Mouse (Mus musculus) heart, embryonic 13.5 days (tissue): ENCODE data around the gene Syna. TPM values are rescaled to one million over a fixed set of nuclear protein-coding genes. Genes with fewer than 3 reads are reported as not detected.

Source experiments
- microRNA-seq: library from miRNA; unstranded; fragments of <30 nt; microRNA quantifications from one replicate; pipeline ENCODE4, GENCODE M21; 2016
- polyA plus RNA-seq: library from polyadenylated mRNA; unstranded; fragments of >200 nt; fragmentation: Nextera tagmentation; extraction: Ambion mirVana; gene quantifications from 2 replicates; pipeline ENCODE4 v1.2.1, GENCODE M21; 2015

Syna gene
- polyA plus RNA-seq, 1 experiment from 2014 or later, result not detected

Small RNA genes within 50 kb of the gene (microRNA-seq; reads per million reads assigned to microRNA genes)
- gene Mir7228, result not detected

Other genes starting within 250 kb of the Syna start
- gene Gtf2i, start 245.4 kb downstream of the Syna start, polyA plus RNA-seq, result 125 and 127 TPM in 2 replicates
- 53.4 and 56.5 TPM in 2 replicates for gene Gtf2ird1, start 103.5 kb downstream of the Syna start, polyA plus RNA-seq
- gene Clip2, start 7.7 kb downstream of the Syna start, polyA plus RNA-seq, result 1.5 and 2.0 TPM in 2 replicates
- 196 and 200 TPM in 2 replicates for gene Rfc2, start 21.2 kb upstream of the Syna start, polyA plus RNA-seq
- 2.2 and 2.8 TPM in 2 replicates for gene Lat2, start 54.9 kb upstream of the Syna start, polyA plus RNA-seq
- gene Eif4h, start 79.3 kb upstream of the Syna start, polyA plus RNA-seq, result 318 and 329 TPM in 2 replicates
- 3.1 and 3.8 TPM in 2 replicates for gene Limk1, start 128.4 kb upstream of the Syna start, polyA plus RNA-seq
- gene Eln, start 187.2 kb upstream of the Syna start, polyA plus RNA-seq, result 266 and 283 TPM in 2 replicates